Mouse (Mus musculus) intestine, postnatal 0 days (tissue): ENCODE measurements around the gene Cyp4a10. TPM values are rescaled to one million over a fixed set of nuclear protein-coding genes. Genes with fewer than 3 reads are reported as not detected.

Source experiments
- ATAC-seq: fragments of 200-750 bp; cut with Nextera tagmentation; 2 replicates; pipeline ENCODE4 v1.8.0; 2017; ENCODE audit warnings: mild to moderate bottlenecking, moderate TSS enrichment, moderate library complexity
- H3K27ac ChIP-seq: fragments of 300-500 bp; sonication (generic); 2 replicates; pipeline ENCODE4 v1.5.1; 2014; ENCODE audit warnings: mild to moderate bottlenecking, low read depth, low read length, moderate library complexity
- H3K27me3 ChIP-seq: fragments of 300-500 bp; sonication (generic); replicated peaks from 2 replicates; pipeline ENCODE4 v1.6.1; 2014; ENCODE audit warnings: low read length, mixed read lengths; ENCODE audit not compliant: control insufficient read depth, insufficient read depth
- H3K36me3 ChIP-seq: fragments of 300-500 bp; sonication (generic); 2 replicates; pipeline ENCODE4 v1.6.1; 2014; ENCODE audit warnings: mild to moderate bottlenecking, moderate library complexity; ENCODE audit not compliant: control insufficient read depth, insufficient read depth
- H3K4me1 ChIP-seq: fragments of 300-500 bp; sonication (generic); replicated peaks from 2 replicates; pipeline ENCODE4 v1.6.1; 2014; ENCODE audit warnings: antibody characterized with exemption, low read length, mixed read lengths; ENCODE audit not compliant: control insufficient read depth, insufficient read depth
- H3K4me2 ChIP-seq: fragments of 300-500 bp; sonication (generic); replicated peaks from 2 replicates; pipeline ENCODE4 v1.6.1; 2014; ENCODE audit warnings: low read depth, mild to moderate bottlenecking, moderate library complexity
- H3K4me3 ChIP-seq: fragments of 300-500 bp; sonication (generic); 2 replicates; pipeline ENCODE4 v1.5.1; 2014; ENCODE audit warnings: low read depth, low read length
- H3K9ac ChIP-seq: fragments of 300-500 bp; sonication (generic); 2 replicates; pipeline ENCODE4 v1.6.1; 2014; ENCODE audit warnings: mild to moderate bottlenecking, low read depth, low read length
- H3K9me3 ChIP-seq: fragments of 300-500 bp; sonication (generic); 2 replicates; pipeline ENCODE4 v1.6.1; 2016; ENCODE audit warnings: mixed run types; ENCODE audit not compliant: control insufficient read depth
- CTCF ChIP-seq: sonication (generic); IDR thresholded peaks from 2 replicates; pipeline ENCODE4 v1.5.1; 2016; ENCODE audit warnings: low read depth, mild to moderate bottlenecking, control low read depth, antibody characterized with exemption, moderate library complexity
- polyA plus RNA-seq: library from polyadenylated mRNA; unstranded; fragments of >200 nt; fragmentation: Nextera tagmentation; extraction: Ambion mirVana; gene quantifications from 2 replicates; pipeline ENCODE4 v1.2.1, GENCODE M21; 2015

Gene Cyp4a10
- polyA plus RNA-seq, 1 experiment from 2014 or later, result 3.5 TPM

GRCm38 (mm10) chr4:115583036-115583435, 65.0 kb downstream of the Cyp4a10 start:
- no peaks in the 10 kb centered on the region for H3K9me3 ChIP-seq
- H3K27me3 ChIP-seq, result no peaks in the 10 kb centered on the region
- H3K4me2 ChIP-seq, result no peak overlapping the region
- no peaks in the 10 kb centered on the region for H3K36me3 ChIP-seq
- H3K4me3 ChIP-seq, result no peak overlapping the region
- no peak overlapping the region for H3K27ac ChIP-seq
- no peak for ATAC-seq
- no peak for TF ChIP-seq CTCF
- no peak overlapping the region for H3K9ac ChIP-seq
- H3K4me1 ChIP-seq, result no peaks in the 10 kb centered on the region

Other genes starting within 250 kb of the Cyp4a10 start
- gene Cyp4a12a, start 219.2 kb upstream of the Cyp4a10 start, polyA plus RNA-seq, result 0.52 and 0.58 TPM in 2 replicates
- gene Cyp4a12b, start 106.6 kb upstream of the Cyp4a10 start, polyA plus RNA-seq, result 0.07 and 0.20 TPM in 2 replicates
- not detected in 2 replicates for gene Cyp4a30b, start 65.7 kb upstream of the Cyp4a10 start, polyA plus RNA-seq
- 0.09 TPM in 1 of 2 replicates, not detected in the other for gene Cyp4a14, start 22.1 kb upstream of the Cyp4a10 start, polyA plus RNA-seq
- gene Cyp4a31, start 45.4 kb downstream of the Cyp4a10 start, polyA plus RNA-seq, result not detected in 2 replicates
- gene Cyp4a32, start 82.7 kb downstream of the Cyp4a10 start, polyA plus RNA-seq, result not detected in 2 replicates
- 2.6 TPM in 2 replicates for gene Cyp4b1, start 129.5 kb downstream of the Cyp4a10 start, polyA plus RNA-seq
- gene Efcab14, start 219.5 kb downstream of the Cyp4a10 start, polyA plus RNA-seq, result 33.3 and 35.0 TPM in 2 replicates